Mouse (Mus musculus): ENCODE results near the gene Prrg2. TPM values are rescaled to one million over a fixed set of nuclear protein-coding genes. Genes with fewer than 3 reads are reported as not detected.

Gene Prrg2
- polyA plus RNA-seq, 1 experiment, result 18.2 TPM

DNA sequence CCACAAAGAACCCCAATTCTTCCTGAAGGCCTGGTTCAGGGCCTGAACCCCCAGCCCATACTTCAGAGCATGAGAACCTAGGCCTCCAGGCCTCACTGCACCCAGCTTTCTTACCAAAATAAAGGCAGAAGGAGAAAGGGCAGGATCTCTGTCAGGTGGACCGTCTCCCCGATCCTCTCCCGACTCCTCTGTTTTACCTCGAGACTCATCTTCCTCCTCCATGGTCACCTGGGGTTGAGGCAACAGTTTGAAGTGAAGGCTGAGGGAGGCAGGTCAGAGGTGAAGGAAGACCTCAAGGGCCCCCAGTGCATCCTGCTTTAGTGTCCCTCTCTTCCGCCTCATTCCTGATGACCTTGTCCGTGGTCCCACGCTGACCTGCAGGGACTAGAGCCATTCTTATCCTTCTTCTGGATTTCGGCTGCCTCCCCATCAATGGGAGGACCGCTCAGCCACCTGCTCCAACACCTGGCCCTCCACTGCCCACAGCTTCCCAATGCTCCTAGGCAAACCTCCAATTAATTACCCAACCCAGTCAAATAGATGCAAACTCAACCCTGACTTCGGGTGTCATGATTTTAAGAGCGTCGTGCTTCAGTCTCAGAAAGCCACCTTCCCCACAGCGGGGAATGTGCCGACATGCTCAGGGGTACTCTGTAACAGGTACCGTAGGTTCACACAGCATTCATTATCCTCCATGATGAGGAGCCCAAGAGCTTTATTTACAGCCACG is 48.9 kb downstream of the Prrg2 start:
- no peak overlapping the region for H3K27ac ChIP-seq (ENCODE audit: control insufficient read depth, insufficient read depth, low read depth, low read length, poor library complexity)
- 92% methylated on average over 16 of the region's 16 CpGs for WGBS

DNA sequence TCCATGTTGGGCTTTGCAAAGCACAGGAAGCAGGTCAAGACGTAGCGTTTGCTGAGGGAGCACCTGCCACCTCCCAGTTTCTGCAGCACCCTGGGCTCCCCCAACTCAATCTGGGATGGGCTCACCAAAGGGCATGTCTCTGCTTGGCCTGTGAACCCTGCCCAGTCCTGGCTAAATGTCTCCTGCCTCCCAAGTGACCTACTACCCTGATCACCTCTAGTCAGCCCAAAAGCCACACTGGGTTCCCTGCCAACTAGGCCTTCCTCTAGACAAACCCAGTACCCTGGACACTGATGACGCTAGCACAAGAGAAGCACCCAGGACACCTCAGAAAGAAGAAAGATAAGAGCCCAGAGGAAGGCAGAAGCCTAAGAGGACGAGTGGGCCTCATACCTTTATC is 49.7 kb downstream of the Prrg2 start:
- TF ChIP-seq CTCF (IDR thresholded peaks at IDR 0.05; ENCODE audit: control insufficient read depth, insufficient read depth, low read length) (no peak), POLR2A (IDR thresholded peaks at IDR 0.05; ENCODE audit: borderline replicate concordance, control insufficient read depth, low read depth, low read length) (no peak)
- 79% methylated on average over 4 of the region's 4 CpGs for WGBS
- Histone ChIP-seq H3K27ac (ENCODE audit: control insufficient read depth, insufficient read depth, low read depth, low read length, poor library complexity) (no peak overlapping the region), H3K4me1 (ENCODE audit: control insufficient read depth, insufficient read depth, low read length) (no peaks in the 10 kb centered on the region), H3K4me3 (replicated peaks; ENCODE audit: control insufficient read depth, low read depth, low read length) (no peak overlapping the region)

More for the DNA sequence above, 48.9 kb downstream of the Prrg2 start:
- no peak overlapping the region for H3K4me3 ChIP-seq (replicated peaks; ENCODE audit: control insufficient read depth, low read depth, low read length)
- no peak for TF ChIP-seq CTCF (IDR thresholded peaks at IDR 0.05; ENCODE audit: control insufficient read depth, insufficient read depth, low read length)
- no peak for TF ChIP-seq POLR2A (IDR thresholded peaks at IDR 0.05; ENCODE audit: borderline replicate concordance, control insufficient read depth, low read depth, low read length)
- H3K4me1 ChIP-seq (ENCODE audit: control insufficient read depth, insufficient read depth, low read length), result no peaks in the 10 kb centered on the region

DNA sequence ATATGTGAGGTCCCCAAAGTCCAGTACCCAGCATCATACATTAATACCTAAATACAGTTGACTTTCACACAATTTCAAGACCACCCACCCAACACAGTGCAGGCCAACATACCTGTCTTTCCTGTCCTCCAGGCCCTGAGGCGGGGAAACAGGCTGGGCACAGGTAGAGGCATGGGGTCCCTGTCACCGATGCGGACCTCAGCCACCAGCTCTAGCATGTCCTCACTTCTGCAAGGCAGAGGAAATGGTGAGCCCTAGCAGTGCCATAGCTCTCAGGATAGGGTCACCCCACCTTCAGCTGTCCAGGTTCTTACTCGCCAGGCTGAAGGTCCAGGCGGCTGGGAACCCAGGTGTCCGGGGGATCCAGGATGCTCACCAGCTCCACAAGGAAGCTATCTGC is 50.5 kb downstream of the Prrg2 start:
- 94% methylated on average over 6 of the region's 6 CpGs for WGBS
- no peaks in the 10 kb centered on the region for H3K4me1 ChIP-seq (ENCODE audit: control insufficient read depth, insufficient read depth, low read length)
- no peak for TF ChIP-seq CTCF (IDR thresholded peaks at IDR 0.05; ENCODE audit: control insufficient read depth, insufficient read depth, low read length)
- TF ChIP-seq POLR2A (IDR thresholded peaks at IDR 0.05; ENCODE audit: borderline replicate concordance, control insufficient read depth, low read depth, low read length), result no peak
- no peak overlapping the region for H3K27ac ChIP-seq (ENCODE audit: control insufficient read depth, insufficient read depth, low read depth, low read length, poor library complexity)
- H3K4me3 ChIP-seq (replicated peaks; ENCODE audit: control insufficient read depth, low read depth, low read length), result no peak overlapping the region

DNA sequence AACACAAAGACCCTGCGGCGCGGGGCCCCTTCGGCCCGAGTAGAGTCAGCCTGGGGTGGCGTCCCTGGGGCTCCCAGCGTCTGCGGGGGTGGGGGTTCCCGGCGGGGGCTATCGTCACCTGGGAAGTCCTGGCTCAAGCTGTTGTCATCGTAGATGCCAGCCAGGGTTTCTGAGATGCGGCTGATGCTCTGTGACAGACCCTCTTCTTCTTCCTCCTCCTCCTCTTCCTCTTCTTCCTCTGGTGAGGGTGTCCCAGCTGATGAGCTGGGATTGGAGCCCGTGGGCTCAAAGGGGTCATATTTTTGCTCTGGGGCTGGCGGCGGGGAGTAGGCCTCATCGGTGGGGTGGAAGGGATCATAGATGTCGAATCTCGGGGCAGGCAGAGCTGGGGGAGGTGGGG is 54.1 kb downstream of the Prrg2 start:
- WGBS, result 90% methylated on average over 19 of the region's 19 CpGs
- H3K27ac ChIP-seq (ENCODE audit: control insufficient read depth, insufficient read depth, low read depth, low read length, poor library complexity), result no peak overlapping the region
- no peaks in the 10 kb centered on the region for H3K4me1 ChIP-seq (ENCODE audit: control insufficient read depth, insufficient read depth, low read length)
- TF ChIP-seq CTCF (IDR thresholded peaks at IDR 0.05; ENCODE audit: control insufficient read depth, insufficient read depth, low read length) (no peak), POLR2A (IDR thresholded peaks at IDR 0.05; ENCODE audit: borderline replicate concordance, control insufficient read depth, low read depth, low read length) (no peak)
- H3K4me3 ChIP-seq (replicated peaks; ENCODE audit: control insufficient read depth, low read depth, low read length), result no peak overlapping the region

DNA sequence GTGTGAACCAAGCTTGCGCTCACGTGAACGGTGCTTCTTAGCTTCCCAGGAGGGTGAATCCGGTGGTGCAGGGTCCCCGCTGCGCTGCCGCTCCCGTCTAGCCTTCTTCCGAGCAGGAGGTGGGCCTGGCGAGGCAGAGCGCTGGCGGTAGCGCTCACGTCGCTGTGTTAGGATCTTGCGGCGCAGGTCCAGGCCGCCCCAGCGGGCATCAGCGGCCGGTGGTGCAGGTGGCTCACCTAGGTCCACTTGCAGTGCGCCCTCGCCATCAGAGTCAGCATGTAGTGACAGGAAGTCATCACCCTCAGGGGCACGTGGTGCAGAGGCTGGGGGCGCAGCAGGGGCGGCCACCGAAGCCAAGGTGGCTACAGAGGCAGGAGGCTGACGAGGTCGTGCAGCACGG is 54.6 kb downstream of the Prrg2 start:
- WGBS, result 96% methylated on average over 30 of the region's 30 CpGs

DNA sequence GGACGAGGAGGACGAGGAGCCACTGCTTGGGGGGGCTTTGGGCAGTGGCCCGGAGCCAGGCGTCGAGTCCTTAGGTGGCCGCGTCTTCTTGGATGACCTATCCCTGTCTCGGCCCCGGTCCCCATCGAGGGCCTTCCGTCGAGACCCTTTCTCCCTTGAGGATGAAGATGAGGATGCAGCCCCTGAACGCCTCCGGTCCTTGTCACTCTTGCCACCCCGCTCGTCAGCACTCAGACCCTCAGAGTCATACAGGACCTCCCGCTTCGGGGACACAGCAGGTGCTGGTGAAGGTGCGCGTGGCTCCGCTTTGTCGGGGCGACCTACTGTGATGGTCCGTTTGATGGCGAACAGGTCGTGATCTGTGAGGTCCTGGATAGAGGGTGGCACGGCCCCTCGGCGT is 55.3 kb downstream of the Prrg2 start:
- no peak overlapping the region for H3K4me3 ChIP-seq (replicated peaks; ENCODE audit: control insufficient read depth, low read depth, low read length)
- TF ChIP-seq POLR2A (IDR thresholded peaks at IDR 0.05; ENCODE audit: borderline replicate concordance, control insufficient read depth, low read depth, low read length), result no peak
- TF ChIP-seq CTCF (IDR thresholded peaks at IDR 0.05; ENCODE audit: control insufficient read depth, insufficient read depth, low read length), result no peak
- WGBS, result 96% methylated on average over 29 of the region's 29 CpGs
- H3K4me1 ChIP-seq (ENCODE audit: control insufficient read depth, insufficient read depth, low read length), result no peaks in the 10 kb centered on the region
- no peak overlapping the region for H3K27ac ChIP-seq (ENCODE audit: control insufficient read depth, insufficient read depth, low read depth, low read length, poor library complexity)

More for the DNA sequence above, 54.6 kb downstream of the Prrg2 start:
- no peak for TF ChIP-seq POLR2A (IDR thresholded peaks at IDR 0.05; ENCODE audit: borderline replicate concordance, control insufficient read depth, low read depth, low read length)
- no peak for TF ChIP-seq CTCF (IDR thresholded peaks at IDR 0.05; ENCODE audit: control insufficient read depth, insufficient read depth, low read length)
- Histone ChIP-seq H3K27ac (ENCODE audit: control insufficient read depth, insufficient read depth, low read depth, low read length, poor library complexity) (no peak overlapping the region), H3K4me1 (ENCODE audit: control insufficient read depth, insufficient read depth, low read length) (no peaks in the 10 kb centered on the region), H3K4me3 (replicated peaks; ENCODE audit: control insufficient read depth, low read depth, low read length) (no peak overlapping the region)

DNA sequence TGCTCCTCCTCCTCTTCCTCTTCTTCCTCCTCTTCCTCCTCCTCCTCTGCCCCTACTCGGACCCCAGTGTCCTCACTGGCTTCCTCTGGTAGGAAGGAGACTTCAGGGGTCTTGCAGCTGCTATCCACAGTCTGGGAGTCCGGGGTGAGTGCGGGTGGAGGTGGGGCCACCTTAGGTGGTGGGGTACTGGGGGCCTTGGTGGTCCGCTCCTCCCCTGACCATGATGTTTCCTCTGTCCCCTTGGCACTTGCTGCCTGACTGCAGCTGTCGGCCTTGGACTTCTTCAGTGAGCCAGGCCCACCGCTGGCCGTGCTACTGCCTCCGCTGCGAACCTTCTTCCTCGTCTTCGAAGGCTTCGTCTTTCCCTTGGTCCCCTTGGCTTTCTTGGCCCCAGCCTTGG is 56.0 kb downstream of the Prrg2 start:
- no peaks in the 10 kb centered on the region for H3K4me1 ChIP-seq (ENCODE audit: control insufficient read depth, insufficient read depth, low read length)
- H3K27ac ChIP-seq (ENCODE audit: control insufficient read depth, insufficient read depth, low read depth, low read length, poor library complexity), result no peak overlapping the region
- no peak for TF ChIP-seq CTCF (IDR thresholded peaks at IDR 0.05; ENCODE audit: control insufficient read depth, insufficient read depth, low read length)
- TF ChIP-seq POLR2A (IDR thresholded peaks at IDR 0.05; ENCODE audit: borderline replicate concordance, control insufficient read depth, low read depth, low read length), result no peak
- 90% methylated on average over 12 of the region's 12 CpGs for WGBS
- H3K4me3 ChIP-seq (replicated peaks; ENCODE audit: control insufficient read depth, low read depth, low read length), result no peak overlapping the region

DNA sequence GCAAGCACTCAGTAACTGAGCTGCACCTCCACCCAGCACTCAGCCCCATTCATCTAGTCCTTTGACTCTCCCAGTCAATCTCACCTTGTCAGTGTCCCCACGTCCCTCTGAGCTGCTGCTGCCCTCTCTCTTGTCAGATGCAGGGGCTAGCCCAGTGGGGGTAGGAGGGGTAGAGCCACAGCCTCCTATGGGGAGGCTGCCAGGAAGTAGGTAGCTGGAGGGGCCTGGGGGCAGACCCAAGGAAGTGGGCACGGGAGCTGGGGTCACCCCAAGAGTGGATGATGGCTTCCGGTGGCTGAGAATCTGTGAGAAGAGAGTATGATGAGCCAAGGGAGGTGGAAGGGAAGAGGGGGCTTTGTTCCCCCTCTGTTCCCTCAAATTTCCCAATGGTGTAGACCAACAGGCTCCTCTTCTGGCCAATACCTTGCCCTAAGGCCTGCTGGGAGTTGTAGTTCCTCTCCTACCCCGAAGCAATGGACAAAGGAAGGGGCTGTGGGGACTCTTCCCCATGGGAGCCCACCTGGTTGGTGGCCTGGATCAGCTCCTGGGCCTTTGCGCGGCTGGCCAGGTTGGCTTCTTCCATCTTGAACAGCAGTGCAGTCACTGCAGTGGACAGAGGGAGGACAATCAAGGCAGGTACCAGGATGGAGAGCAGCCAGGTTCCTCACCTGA is 57.0 kb downstream of the Prrg2 start:
- no peak for TF ChIP-seq CTCF (IDR thresholded peaks at IDR 0.05; ENCODE audit: control insufficient read depth, insufficient read depth, low read length)
- no peak for TF ChIP-seq POLR2A (IDR thresholded peaks at IDR 0.05; ENCODE audit: borderline replicate concordance, control insufficient read depth, low read depth, low read length)
- no peak overlapping the region for H3K4me3 ChIP-seq (replicated peaks; ENCODE audit: control insufficient read depth, low read depth, low read length)
- no peaks in the 10 kb centered on the region for H3K4me1 ChIP-seq (ENCODE audit: control insufficient read depth, insufficient read depth, low read length)
- 84% methylated on average over 6 of the region's 6 CpGs for WGBS
- H3K27ac ChIP-seq (ENCODE audit: control insufficient read depth, insufficient read depth, low read depth, low read length, poor library complexity), result no peak overlapping the region
